18 mouse cellular contexts compared by ENCODE assay signal in the genomic region with DNA sequence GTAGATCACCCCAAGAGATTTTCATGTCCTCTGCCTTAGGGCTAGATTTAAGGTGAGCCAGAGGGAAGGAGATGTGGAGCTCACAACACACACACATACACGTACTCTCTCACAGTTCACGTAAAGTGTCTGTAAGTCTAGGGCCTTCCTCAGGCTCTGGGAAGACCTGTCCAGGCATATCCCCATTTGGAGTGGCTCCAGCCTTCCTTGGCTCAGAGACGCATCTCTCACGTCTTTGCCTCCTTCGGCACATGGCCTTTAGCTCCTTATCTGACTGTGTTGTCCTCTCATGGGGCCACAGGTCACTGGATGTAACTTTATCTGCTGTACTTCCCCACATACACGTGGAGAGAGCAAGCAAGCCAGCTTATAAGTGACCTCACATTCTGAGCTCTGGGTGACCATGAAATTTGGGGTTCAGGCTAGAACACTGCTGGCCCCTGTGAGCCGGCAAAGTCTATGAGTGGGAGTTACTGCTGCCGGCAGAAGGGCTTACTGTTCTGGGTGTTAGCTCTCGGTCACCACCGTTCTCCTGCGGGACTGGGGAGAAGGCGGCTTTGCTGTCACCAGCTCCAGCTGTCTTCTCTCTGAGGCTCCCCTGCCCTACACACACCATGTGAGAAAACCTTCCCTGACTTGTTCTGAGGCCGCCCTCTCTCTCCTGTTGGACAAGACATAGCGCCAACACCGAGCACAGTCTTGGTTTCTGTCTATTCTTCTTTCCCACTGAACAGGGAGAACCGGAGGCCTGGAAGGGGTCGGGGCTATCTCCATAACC.
DNase-seq lines count a peak whose midpoint lies in the region; ATAC-seq and TF ChIP-seq lines count a peak whose summit lies in the region.
"Had no signal": no experiment of that assay in that cellular context is flagged by ENCODE, and none has a peak within 500 bp of the region (broad histone marks: within the 10 kb centered on the region; RNA-seq: fewer than 3 reads in every experiment).

No protein-coding gene starts in this region.

- 0 out of 2 replicates have a peak overlapping the region, but pooled peaks have one; percentile 12 for H3K27ac ChIP-seq in heart, embryonic 13.5 days (replicated peaks)
- no peak overlapping the region for H3K27ac ChIP-seq in heart, embryonic 12.5 days (ENCODE audit: poor library complexity, severe bottlenecking)
- H3K27ac ChIP-seq in kidney, postnatal 0 days: no peak overlapping the region
- no peak overlapping the region for H3K27ac ChIP-seq in kidney, adult 2 months (ENCODE audit: insufficient read depth, low read depth, low read length)
- H3K27ac ChIP-seq in embryonic facial prominence, embryonic 14.5 days (replicated peaks; ENCODE audit: low read depth, low read length): no peak overlapping the region
- peak overlapping the region; percentile 44 for H3K27ac ChIP-seq in stomach, embryonic 14.5 days (ENCODE audit: low read length)
- H3K27ac ChIP-seq: embryonic facial prominence, embryonic 13.5 days; hindbrain, embryonic 14.5 days; limb, embryonic 13.5 days; liver, embryonic 15.5 days; macrophage had no signal

- no peak overlapping the region for H3K9ac ChIP-seq in heart, embryonic 13.5 days
- H3K9ac ChIP-seq in heart, embryonic 12.5 days: no peak overlapping the region
- no peak overlapping the region for H3K9ac ChIP-seq in kidney, postnatal 0 days (ENCODE audit: low read depth, low read length)
- no peak overlapping the region for H3K9ac ChIP-seq in embryonic facial prominence, embryonic 14.5 days (ENCODE audit: low read depth, low read length)
- H3K9ac ChIP-seq in stomach, embryonic 14.5 days (replicated peaks; ENCODE audit: low read depth, low read length): no peak overlapping the region
- H3K9ac ChIP-seq: embryonic facial prominence, embryonic 13.5 days; hindbrain, embryonic 14.5 days; limb, embryonic 13.5 days; liver, embryonic 15.5 days had no signal

- no peak overlapping the region for H3K4me2 ChIP-seq in heart, embryonic 13.5 days
- no peak overlapping the region for H3K4me2 ChIP-seq in heart, embryonic 12.5 days
- H3K4me2 ChIP-seq in kidney, postnatal 0 days (ENCODE audit: low read length): no peak overlapping the region
- H3K4me2 ChIP-seq in embryonic facial prominence, embryonic 14.5 days (ENCODE audit: low read depth, low read length): no peak overlapping the region
- no peak overlapping the region for H3K4me2 ChIP-seq in stomach, embryonic 14.5 days (replicated peaks; ENCODE audit: low read depth, low read length)
- H3K4me2 ChIP-seq: embryonic facial prominence, embryonic 13.5 days; hindbrain, embryonic 14.5 days; limb, embryonic 13.5 days; liver, embryonic 15.5 days; midbrain, embryonic 11.5 days had no signal

- peaks cover 30% of the 10 kb centered on the region; the same call in 1 of the 2 replicates for H3K27me3 ChIP-seq in heart, embryonic 13.5 days (replicated peaks)
- H3K27me3 ChIP-seq in heart, embryonic 12.5 days (replicated peaks): no peaks in the 10 kb centered on the region; the same call in 1 of the 2 replicates
- H3K27me3 ChIP-seq in kidney, postnatal 0 days (ENCODE audit: insufficient read depth, low read length): no peaks in the 10 kb centered on the region
- H3K27me3 ChIP-seq in kidney, adult 2 months (replicated peaks; ENCODE audit: control insufficient read depth, insufficient read depth, low read length): no peaks in the 10 kb centered on the region
- no peaks in the 10 kb centered on the region for H3K27me3 ChIP-seq in embryonic facial prominence, embryonic 14.5 days (replicated peaks; ENCODE audit: control insufficient read depth, insufficient read depth, low read length)
- H3K27me3 ChIP-seq in stomach, embryonic 14.5 days (ENCODE audit: control insufficient read depth, insufficient read depth, low read length): no peaks in the 10 kb centered on the region
- H3K27me3 ChIP-seq: embryonic facial prominence, embryonic 13.5 days; limb, embryonic 13.5 days had no signal

- no peak for TF ChIP-seq POLR2A in kidney, adult 2 months (IDR thresholded peaks at IDR 0.05; ENCODE audit: low read depth, low read length)

- no peak overlapping the region for H3K4me3 ChIP-seq in heart, embryonic 13.5 days
- H3K4me3 ChIP-seq in heart, embryonic 12.5 days: no peak overlapping the region
- no peak overlapping the region for H3K4me3 ChIP-seq in kidney, postnatal 0 days (replicated peaks; ENCODE audit: low read depth, low read length)
- H3K4me3 ChIP-seq in kidney, adult 2 months (ENCODE audit: insufficient read depth, low read depth, low read length): no peak overlapping the region
- H3K4me3 ChIP-seq in embryonic facial prominence, embryonic 14.5 days (ENCODE audit: low read depth, low read length): no peak overlapping the region
- no peak overlapping the region for H3K4me3 ChIP-seq in stomach, embryonic 14.5 days (ENCODE audit: low read depth, low read length)
- H3K4me3 ChIP-seq: embryonic facial prominence, embryonic 13.5 days; limb, embryonic 13.5 days; liver, embryonic 15.5 days had no signal

- DNase-seq in kidney, postnatal 0 days (ENCODE audit: low spot score): peak; percentile 77
- no peak for DNase-seq in kidney, adult 2 months
- DNase-seq in embryonic facial prominence, embryonic 14.5 days (ENCODE audit: low spot score): no peak
- DNase-seq: adrenal gland, postnatal 10 days; cerebellum, adult 18-20 months; gastrocnemius, postnatal 36 days; kidney, adult 11 months; right cerebral cortex, postnatal 14 days had no signal

- no peaks in the 10 kb centered on the region for H3K9me3 ChIP-seq in heart, embryonic 13.5 days
- H3K9me3 ChIP-seq in heart, embryonic 12.5 days (replicated peaks): no peaks in the 10 kb centered on the region
- H3K9me3 ChIP-seq in kidney, postnatal 0 days (replicated peaks; ENCODE audit: low read length): no peaks in the 10 kb centered on the region
- H3K9me3 ChIP-seq in embryonic facial prominence, embryonic 14.5 days (ENCODE audit: control insufficient read depth, low read length): no peaks in the 10 kb centered on the region
- no peaks in the 10 kb centered on the region for H3K9me3 ChIP-seq in stomach, embryonic 14.5 days (ENCODE audit: control insufficient read depth, low read depth, low read length)
- H3K9me3 ChIP-seq: embryonic facial prominence, embryonic 13.5 days; limb, embryonic 13.5 days; liver, embryonic 15.5 days had no signal

- no peak for TF ChIP-seq CTCF in kidney, postnatal 0 days (IDR thresholded peaks at IDR 0.05; ENCODE audit: low read depth)
- no peak for TF ChIP-seq CTCF in kidney, adult 2 months (conservative IDR thresholded peaks at IDR 0.05; ENCODE audit: insufficient read depth, insufficient read length, low read depth, low read length)

- WGBS in heart, embryonic 13.5 days: 36% methylated on average over 17 of the region's 17 CpGs
- 44% methylated on average over 17 of the region's 17 CpGs for WGBS in heart, embryonic 12.5 days
- WGBS in kidney, postnatal 0 days: 46% methylated on average over 17 of the region's 17 CpGs
- WGBS in kidney, adult 2 months: 70% methylated on average over 17 of the region's 17 CpGs
- 71% methylated on average over 17 of the region's 17 CpGs for WGBS in embryonic facial prominence, embryonic 14.5 days
- WGBS in stomach, embryonic 14.5 days: 54% methylated on average over 17 of the region's 17 CpGs

- H3K4me1 ChIP-seq in heart, embryonic 13.5 days: peaks cover 36% of the 10 kb centered on the region
- peaks cover 35% of the 10 kb centered on the region for H3K4me1 ChIP-seq in heart, embryonic 12.5 days (replicated peaks)
- peaks cover 10% of the 10 kb centered on the region; the same call in 1 of the 2 replicates for H3K4me1 ChIP-seq in kidney, postnatal 0 days (replicated peaks; ENCODE audit: insufficient read depth, low read length)
- H3K4me1 ChIP-seq in kidney, adult 2 months (ENCODE audit: control insufficient read depth, insufficient read depth, low read length): no peaks in the 10 kb centered on the region
- peaks cover 27% of the 10 kb centered on the region for H3K4me1 ChIP-seq in embryonic facial prominence, embryonic 14.5 days (ENCODE audit: control insufficient read depth, insufficient read depth, low read length)
- H3K4me1 ChIP-seq in stomach, embryonic 14.5 days (ENCODE audit: control insufficient read depth, insufficient read depth, low read length): peaks cover 21% of the 10 kb centered on the region
- H3K4me1 ChIP-seq: liver, embryonic 15.5 days had no signal

- H3K36me3 ChIP-seq in heart, embryonic 13.5 days: no peaks in the 10 kb centered on the region
- no peaks in the 10 kb centered on the region for H3K36me3 ChIP-seq in heart, embryonic 12.5 days
- H3K36me3 ChIP-seq in kidney, postnatal 0 days (ENCODE audit: insufficient read depth, low read length): no peaks in the 10 kb centered on the region
- no peaks in the 10 kb centered on the region for H3K36me3 ChIP-seq in kidney, adult 2 months (ENCODE audit: control insufficient read depth, insufficient read depth, low read length)
- no peaks in the 10 kb centered on the region for H3K36me3 ChIP-seq in embryonic facial prominence, embryonic 14.5 days (ENCODE audit: control insufficient read depth, insufficient read depth, low read length)
- H3K36me3 ChIP-seq in stomach, embryonic 14.5 days (ENCODE audit: control insufficient read depth, insufficient read depth, low read length): no peaks in the 10 kb centered on the region
- H3K36me3 ChIP-seq: embryonic facial prominence, embryonic 13.5 days; limb, embryonic 13.5 days; liver, embryonic 15.5 days had no signal

- no peak for ATAC-seq in heart, embryonic 13.5 days (ENCODE audit: extremely low read depth, insufficient number of reproducible peaks, low FRiP score, low TSS enrichment)
- no peak for ATAC-seq in heart, embryonic 12.5 days (ENCODE audit: insufficient number of reproducible peaks, low FRiP score)
- ATAC-seq in kidney, postnatal 0 days (replicated peaks; ENCODE audit: low FRiP score, low read depth): no peak
- ATAC-seq in embryonic facial prominence, embryonic 14.5 days (ENCODE audit: low read depth): peak; percentile 16; the same call in 1 of the 2 replicates
- ATAC-seq in stomach, embryonic 14.5 days (ENCODE audit: insufficient number of reproducible peaks, insufficient read depth, low FRiP score, low read depth): no peak
- ATAC-seq in monocyte, adult 5-6 weeks (replicated peaks; ENCODE audit: insufficient number of reproducible peaks, low FRiP score, low TSS enrichment, poor library complexity, severe bottlenecking): no peak

Comparison
In these comparisons a context has a peak if more than half of its experiments do, and no peak if none do; other contexts are left out.
1. H3K27ac ChIP-seq: peak in heart, embryonic 13.5 days (single experiment) and stomach, embryonic 14.5 days (single experiment); none in heart, embryonic 12.5 days (single experiment), kidney, postnatal 0 days (single experiment), kidney, adult 2 months (single experiment) and embryonic facial prominence, embryonic 14.5 days (single experiment).